In genomic region chr15:89524611-89525415, GRCm38 (mm10) we compare ENCODE assay signal across 9 mouse cellular contexts. TPM values are rescaled to one million over a fixed set of nuclear protein-coding genes. Genes with fewer than 3 reads are reported as not detected.
DNase-seq lines count a peak whose midpoint lies in the region; ATAC-seq lines count a peak whose summit lies in the region.
"Had no signal": no experiment of that assay in that cellular context is flagged by ENCODE, and none has a peak within 500 bp of the region (broad histone marks: within the 10 kb centered on the region; RNA-seq: fewer than 3 reads in every experiment).

No protein-coding gene starts in this region.

- intact Hi-C loops in left cerebral cortex, postnatal 36 days (cut with DNase I), result no loop called here

- no peak overlapping the region for H3K9ac ChIP-seq in forebrain, embryonic 14.5 days (ENCODE audit: low read length)
- H3K9ac ChIP-seq in limb, embryonic 15.5 days, result peak overlapping the region; percentile 54; the same call in 1 of the 2 replicates

- H3K36me3 ChIP-seq in forebrain, embryonic 14.5 days (ENCODE audit: control insufficient read depth, insufficient read depth, low read length), result no peaks in the 10 kb centered on the region
- H3K36me3 ChIP-seq in limb, embryonic 15.5 days, result no peaks in the 10 kb centered on the region

- peak overlapping the region; percentile 98 for H3K4me2 ChIP-seq in forebrain, embryonic 14.5 days (ENCODE audit: low read length)
- peak overlapping the region; percentile 96 for H3K4me2 ChIP-seq in limb, embryonic 15.5 days

- no peaks in the 10 kb centered on the region; the same call in 1 of the 2 replicates for H3K4me1 ChIP-seq in forebrain, embryonic 14.5 days (ENCODE audit: control insufficient read depth, insufficient read depth, low read length)
- peaks cover 11% of the 10 kb centered on the region for H3K4me1 ChIP-seq in limb, embryonic 15.5 days

- no peak overlapping the region for H3K27ac ChIP-seq in forebrain, embryonic 14.5 days (ENCODE audit: low read depth, low read length)
- H3K27ac ChIP-seq in limb, embryonic 15.5 days, result no peak overlapping the region

- no peaks in the 10 kb centered on the region for H3K9me3 ChIP-seq in forebrain, embryonic 14.5 days (replicated peaks; ENCODE audit: control insufficient read depth, low read length)
- H3K9me3 ChIP-seq in limb, embryonic 15.5 days, result no peaks in the 10 kb centered on the region

- H3K27me3 ChIP-seq in forebrain, embryonic 14.5 days (replicated peaks; ENCODE audit: control insufficient read depth, insufficient read depth, low read length), result peaks cover 12% of the 10 kb centered on the region; the same call in 1 of the 2 replicates
- H3K27me3 ChIP-seq in limb, embryonic 15.5 days, result peaks cover 37% of the 10 kb centered on the region

- 72% methylated on average over 8 of the region's 8 CpGs for WGBS in forebrain, embryonic 14.5 days
- WGBS in limb, embryonic 15.5 days, result 69% methylated on average over 8 of the region's 8 CpGs

- peak; percentile 86 for DNase-seq in brain, adult 2 months (ENCODE audit: low read depth, low spot score)
- DNase-seq in cerebellum, adult 11-12 months, result peak; percentile 79
- DNase-seq in forebrain, embryonic 14.5 days (ENCODE audit: low spot score), result no peak
- no peak for DNase-seq in frontal cortex, adult 2 months (ENCODE audit: extremely low spot score in 1 of 2, low spot score in 1 of 2)
- no peak for DNase-seq in left cerebral cortex, postnatal 36 days (ENCODE audit: low spot score in 2 of 2)
- DNase-seq in urinary bladder, postnatal 14 days (ENCODE audit: low spot score), result no peak

- peak overlapping the region; percentile 53; the same call in 1 of the 2 replicates for H3K4me3 ChIP-seq in forebrain, embryonic 14.5 days (ENCODE audit: low read depth, low read length)
- peak overlapping the region; percentile 67 for H3K4me3 ChIP-seq in limb, embryonic 15.5 days

- no peak for ATAC-seq in forebrain, embryonic 14.5 days
- ATAC-seq in limb, embryonic 15.5 days (ENCODE audit: insufficient number of reproducible peaks, low FRiP score, low TSS enrichment, low read depth), result no peak
- ATAC-seq: Patski had no signal

RNA-seq across cellular contexts. Expression of gene Shank3, which starts 25.4 kb away (rescaled TPM):
- 4.8 and 6.0 TPM in 2 replicates for polyA plus RNA-seq in forebrain, embryonic 14.5 days (2014; fragmentation: Nextera tagmentation; extraction: Ambion mirVana)
- polyA plus RNA-seq in limb, embryonic 15.5 days (2015; fragmentation: Nextera tagmentation; extraction: Ambion mirVana), result 1.2 and 1.7 TPM in 2 replicates
- polyA plus RNA-seq in frontal cortex, adult 2 months (2012; rRNA removed), result 76.4 and 84.0 TPM in 2 replicates
- total RNA-seq in left cerebral cortex, postnatal 36 days (2021), result 100 to 1,000 TPM; 196 to 229 TPM

RNA-seq across cellular contexts. Expression of gene Acr, which starts 43.3 kb away (rescaled TPM):
- 0.63 and 1.2 TPM in 2 replicates for polyA plus RNA-seq in forebrain, embryonic 14.5 days (2014; fragmentation: Nextera tagmentation; extraction: Ambion mirVana)
- polyA plus RNA-seq in limb, embryonic 15.5 days (2015; fragmentation: Nextera tagmentation; extraction: Ambion mirVana), result 0.22 TPM in 1 of 2 replicates, not detected in the other
- 4.2 TPM in 2 replicates for polyA plus RNA-seq in frontal cortex, adult 2 months (2012; rRNA removed)
- 1 to 10 TPM in 1 of 2 experiments, under 1 TPM in 1; 0.91 to 2.3 TPM for total RNA-seq in left cerebral cortex, postnatal 36 days (2021)
- total RNA-seq: hematopoietic stem cell, adult 5-6 weeks had no signal
- polyA plus RNA-seq: Patski had no signal

RNA-seq across cellular contexts. Expression of gene Arsa, which starts 47.6 kb away (rescaled TPM):
- 14.0 and 16.5 TPM in 2 replicates for polyA plus RNA-seq in forebrain, embryonic 14.5 days (2014; fragmentation: Nextera tagmentation; extraction: Ambion mirVana)
- 27.6 and 31.7 TPM in 2 replicates for polyA plus RNA-seq in limb, embryonic 15.5 days (2015; fragmentation: Nextera tagmentation; extraction: Ambion mirVana)
- polyA plus RNA-seq in frontal cortex, adult 2 months (2012; rRNA removed), result 29.6 and 34.9 TPM in 2 replicates
- total RNA-seq in left cerebral cortex, postnatal 36 days (2021), result 10 to 100 TPM; 31.7 to 36.1 TPM

Comparison
In these comparisons a context has a peak if more than half of its experiments do, and no peak if none do; other contexts are left out.
1. DNase-seq: peak in brain, adult 2 months (single experiment) and cerebellum, adult 11-12 months (single experiment); none in forebrain, embryonic 14.5 days (single experiment), frontal cortex, adult 2 months (0 of 2), left cerebral cortex, postnatal 36 days (0 of 2) and urinary bladder, postnatal 14 days (single experiment).
2. RNA of gene Shank3, which starts 25.4 kb away (polyA plus RNA-seq): 76.4 to 84.0 TPM in frontal cortex, adult 2 months; 4.8 to 6.0 TPM in forebrain, embryonic 14.5 days and 1.2 to 1.7 TPM in limb, embryonic 15.5 days; every median in the first group is over 10 times any median in the second.